Mouse (Mus musculus): ENCODE data around the gene Cdkl1.

DNA sequence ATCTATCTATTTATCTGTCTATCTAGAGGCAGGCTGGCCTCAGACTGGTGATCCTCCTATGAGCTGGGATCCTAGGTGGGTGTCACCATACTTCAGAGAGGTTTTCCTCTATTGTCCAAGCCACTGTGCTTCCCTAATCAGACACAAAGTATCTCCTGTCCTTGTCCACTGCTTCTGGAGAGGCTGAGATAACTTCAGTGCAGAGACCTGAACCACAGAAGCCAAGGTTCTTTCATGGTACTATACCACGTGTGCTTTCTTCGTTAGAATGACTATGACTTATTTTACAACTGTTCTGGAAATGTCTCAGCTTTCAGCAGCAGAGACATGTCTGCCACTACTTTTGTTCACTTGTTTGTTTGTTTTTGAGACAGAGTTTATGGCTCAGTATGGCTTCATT, 22.2 kb downstream of the Cdkl1 start:
- TF ChIP-seq CTCF (IDR thresholded peaks at IDR 0.05; ENCODE audit: borderline replicate concordance, control insufficient read depth, extremely low read depth, insufficient read depth, low read length, poor library complexity) (no peak), POLR2A (IDR thresholded peaks at IDR 0.05; ENCODE audit: control insufficient read depth, extremely low read depth, insufficient read depth, low read length, poor library complexity) (no peak)
